Mouse (Mus musculus): ENCODE measurements around the gene Vmn1r180. TPM values are rescaled to one million over a fixed set of nuclear protein-coding genes. Genes with fewer than 3 reads are reported as not detected.
"Not testable (repeated sequence)": the region's sequence is repeated elsewhere in the genome, so short reads cannot be mapped to it uniquely, and the experiment has no call there.

The Vmn1r180 gene
- not detected in 2 replicates for polyA plus RNA-seq (2015; fragmentation: Nextera tagmentation; extraction: Ambion mirVana)

- ATAC-seq (ENCODE audit: low FRiP score) = no peak
- no peak within 1 kb of the TSS for H3K27ac ChIP-seq (replicated peaks)
- no peaks in the 10 kb centered on the region for H3K36me3 ChIP-seq
- no peaks in the 10 kb centered on the region for H3K27me3 ChIP-seq (replicated peaks)
- no peak within 1 kb of the TSS for H3K4me2 ChIP-seq
- H3K9me3 ChIP-seq (replicated peaks) = 0 out of 2 replicates have a peak, but pooled peaks cover 8% of the 10 kb centered on the region
- H3K9ac ChIP-seq (replicated peaks) = no peak within 1 kb of the TSS
- H3K4me3 ChIP-seq (replicated peaks) = no peak within 1 kb of the TSS
- H3K4me1 ChIP-seq = no peaks in the 10 kb centered on the region
These were observed at the start of gene Vmn1r180 for GRCm38 (mm10) chr7:23950332-23950731. Vmn1r180 (plus strand) TSS chr7:23950632.

GRCm38 (mm10) chr7:23926678-23927077 is 23.8 kb upstream of the Vmn1r180 start, which contains the start of gene Vmn1r179:
Vmn1r179 (plus strand) TSS chr7:23926978.
- Histone ChIP-seq H3K4me3 (replicated peaks) (no peak within 1 kb of the TSS), H3K36me3 (no peaks in the 10 kb centered on the region), H3K4me2 (no peak within 1 kb of the TSS), H3K4me1 (no peaks in the 10 kb centered on the region), H3K27me3 (replicated peaks) (no peaks in the 10 kb centered on the region), H3K9ac (replicated peaks) (no peak within 1 kb of the TSS), H3K27ac (replicated peaks) (no peak within 1 kb of the TSS), H3K9me3 (replicated peaks) (peaks cover 15% of the 10 kb centered on the region; the same call in 1 of the 2 replicates)
- ATAC-seq (ENCODE audit: low FRiP score) = no peak
- WGBS = 57% methylated on average over 2 of the region's 2 CpGs

- H3K9me3 ChIP-seq (replicated peaks) = peaks cover 12% of the 10 kb centered on the region; the same call in 1 of the 2 replicates
- not testable (repeated sequence) for H3K9ac ChIP-seq (replicated peaks); H3K4me3 ChIP-seq (replicated peaks); H3K4me1 ChIP-seq; H3K36me3 ChIP-seq; H3K4me2 ChIP-seq; H3K27me3 ChIP-seq (replicated peaks); H3K27ac ChIP-seq (replicated peaks); ATAC-seq (ENCODE audit: low FRiP score)
- WGBS = 57% methylated on average over 3 of the region's 3 CpGs
These were observed 17.6 kb downstream of the Vmn1r180 start for GRCm38 (mm10) chr7:23968044-23968443.

- not testable (repeated sequence) for H3K36me3 ChIP-seq; H3K27me3 ChIP-seq (replicated peaks); H3K4me3 ChIP-seq (replicated peaks); ATAC-seq (ENCODE audit: low FRiP score); H3K27ac ChIP-seq (replicated peaks); H3K4me2 ChIP-seq; H3K9ac ChIP-seq (replicated peaks); H3K4me1 ChIP-seq
- H3K9me3 ChIP-seq (replicated peaks) = peaks cover 24% of the 10 kb centered on the region
- WGBS = 86% methylated on average over 9 of the region's 9 CpGs
These were observed 23.9 kb downstream of the Vmn1r180 start, which contains the start of gene Vmn1r181 for GRCm38 (mm10) chr7:23974315-23974714. Vmn1r181 (plus strand) TSS chr7:23974615.

GRCm38 (mm10) chr7:24001391-24001790 is 51.0 kb downstream of the Vmn1r180 start, which contains the start of gene V1rd19:
V1rd19 (plus strand) TSS chr7:24001691.
- no peaks in the 10 kb centered on the region for H3K27me3 ChIP-seq (replicated peaks)
- no peak within 1 kb of the TSS for H3K4me3 ChIP-seq (replicated peaks)
- WGBS = 66% methylated on average over 2 of the region's 2 CpGs
- H3K4me2 ChIP-seq = no peak within 1 kb of the TSS
- H3K27ac ChIP-seq (replicated peaks) = no peak within 1 kb of the TSS
- no peaks in the 10 kb centered on the region for H3K36me3 ChIP-seq
- no peaks in the 10 kb centered on the region for H3K4me1 ChIP-seq
- peaks cover 3% of the 10 kb centered on the region; the same call in 1 of the 2 replicates for H3K9me3 ChIP-seq (replicated peaks)
- ATAC-seq (ENCODE audit: low FRiP score) = no peak
- H3K9ac ChIP-seq (replicated peaks) = no peak within 1 kb of the TSS

Other genes starting within 250 kb of the Vmn1r180 start
- not detected in 2 replicates for gene Vmn1r173, start 249.9 kb upstream of the Vmn1r180 start, polyA plus RNA-seq (2015; fragmentation: Nextera tagmentation; extraction: Ambion mirVana)
- gene Vmn1r174, start 198.4 kb upstream of the Vmn1r180 start, polyA plus RNA-seq (2015; fragmentation: Nextera tagmentation; extraction: Ambion mirVana) = not detected in 2 replicates
- gene Vmn1r175, start 140.0 kb upstream of the Vmn1r180 start, polyA plus RNA-seq (2015; fragmentation: Nextera tagmentation; extraction: Ambion mirVana) = not detected in 2 replicates
- gene Vmn1r176, start 113.3 kb upstream of the Vmn1r180 start, polyA plus RNA-seq (2015; fragmentation: Nextera tagmentation; extraction: Ambion mirVana) = not detected in 2 replicates
- not detected in 2 replicates for gene Vmn1r177, start 84.2 kb upstream of the Vmn1r180 start, polyA plus RNA-seq (2015; fragmentation: Nextera tagmentation; extraction: Ambion mirVana)
- gene Vmn1r178, start 58.6 kb upstream of the Vmn1r180 start, polyA plus RNA-seq (2015; fragmentation: Nextera tagmentation; extraction: Ambion mirVana) = not detected in 2 replicates
- gene Vmn1r179, start 23.7 kb upstream of the Vmn1r180 start, polyA plus RNA-seq (2015; fragmentation: Nextera tagmentation; extraction: Ambion mirVana) = not detected in 2 replicates
- gene Vmn1r181, start 24.0 kb downstream of the Vmn1r180 start, polyA plus RNA-seq (2015; fragmentation: Nextera tagmentation; extraction: Ambion mirVana) = not detected in 2 replicates
- gene V1rd19, start 51.1 kb downstream of the Vmn1r180 start, polyA plus RNA-seq (2015; fragmentation: Nextera tagmentation; extraction: Ambion mirVana) = not detected in 2 replicates
- not detected in 2 replicates for gene Vmn1r183, start 102.6 kb downstream of the Vmn1r180 start, polyA plus RNA-seq (2015; fragmentation: Nextera tagmentation; extraction: Ambion mirVana)
- gene Zfp180, start 131.3 kb downstream of the Vmn1r180 start, polyA plus RNA-seq (2015; fragmentation: Nextera tagmentation; extraction: Ambion mirVana) = 31.6 and 33.4 TPM in 2 replicates
- 10.4 and 12.2 TPM in 2 replicates for gene Zfp112, start 161.7 kb downstream of the Vmn1r180 start, polyA plus RNA-seq (2015; fragmentation: Nextera tagmentation; extraction: Ambion mirVana)
- gene Zfp235, start 183.5 kb downstream of the Vmn1r180 start, polyA plus RNA-seq (2015; fragmentation: Nextera tagmentation; extraction: Ambion mirVana) = 24.4 and 24.7 TPM in 2 replicates
- gene Zfp114, start 224.4 kb downstream of the Vmn1r180 start, polyA plus RNA-seq (2015; fragmentation: Nextera tagmentation; extraction: Ambion mirVana) = 5.3 and 6.2 TPM in 2 replicates

All from neural tube, embryonic 15.5 days (tissue).